Mouse (Mus musculus) c-Kit-positive CD71-negative TER-119-negative erythroid progenitor cells, embryonic 14.5 days (primary cell): ENCODE data around the gene B4galt3.
A peak's percentile ranks its signal among the peaks of the same experiment; 100 is the strongest.
"Not testable (repeated sequence)": the region's sequence is repeated elsewhere in the genome, so short reads cannot be mapped to it uniquely, and the experiment has no call there.

Experiments
- DNase-seq: peaks from one replicate; pipeline ENCODE4 v3.0.0-alpha.2; 2013; ENCODE audit warnings: low read depth

The B4galt3 gene

DNA sequence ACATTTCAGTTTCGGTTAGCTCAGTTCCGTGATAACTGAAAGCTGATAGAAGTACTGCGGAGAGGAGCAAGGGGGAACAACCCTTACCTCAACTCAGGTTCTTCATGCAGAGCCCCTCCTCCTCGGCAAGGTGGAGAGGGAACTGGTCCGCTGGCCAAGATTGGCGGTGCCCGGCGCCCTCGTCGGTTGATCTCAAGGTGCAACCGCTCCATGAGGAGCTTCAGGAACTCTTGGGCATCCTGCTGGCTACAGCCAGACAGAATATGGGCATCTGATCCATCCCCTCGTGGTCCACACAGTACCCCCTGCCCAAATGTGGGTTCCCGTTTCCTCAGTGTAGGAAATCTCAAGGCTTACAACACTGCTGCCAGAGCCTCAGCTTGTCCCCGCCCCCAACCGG lies 14.4 kb downstream of the B4galt3 start:
- no peak for DNase-seq

DNA sequence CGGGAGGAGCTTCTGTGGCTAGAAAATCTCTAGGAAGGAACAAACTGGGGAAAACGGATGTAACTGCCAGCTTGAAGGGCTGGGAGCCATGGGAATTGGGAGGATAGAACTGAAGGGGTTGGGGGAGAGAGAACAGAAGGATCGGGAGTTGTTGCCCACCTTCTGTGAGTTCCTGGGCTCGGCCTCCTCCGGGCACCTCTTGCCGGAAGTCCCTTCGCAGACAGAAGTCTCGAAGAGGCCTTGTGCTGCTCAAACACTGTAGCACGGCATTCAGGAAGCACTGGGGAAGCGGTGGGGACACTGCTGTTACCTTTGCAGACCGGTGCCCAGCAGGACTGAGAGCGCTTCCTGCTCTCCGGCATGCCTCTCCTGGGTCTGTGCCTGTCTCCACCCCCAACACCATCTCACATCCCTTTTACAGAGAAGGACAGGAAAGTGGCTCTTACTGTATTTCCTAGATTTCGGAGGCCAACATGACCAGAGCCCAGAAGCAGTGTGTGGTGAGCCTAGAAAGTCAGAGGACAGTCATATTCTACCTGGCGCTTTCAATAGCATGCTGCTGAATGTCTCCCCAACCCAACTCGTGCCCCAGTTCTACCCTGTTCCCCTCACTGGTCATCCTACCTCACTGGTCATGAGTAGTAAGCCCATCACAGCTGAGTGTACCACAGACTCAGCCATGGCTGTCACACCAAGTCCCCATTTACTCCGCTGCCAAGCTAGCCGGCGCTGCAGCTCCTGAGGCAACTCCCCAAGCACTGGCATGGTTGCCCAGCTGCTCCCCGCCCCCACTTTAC lies 15.2 kb downstream of the B4galt3 start:
- no peak for DNase-seq

- DNase-seq, result no peak
These were observed 16.4 kb downstream of the B4galt3 start for GRCm38 (mm10) chr1:171286517-171286916.

GRCm38 (mm10) chr1:171287136-171288081 lies 17.3 kb downstream of the B4galt3 start, which contains the start of gene Usp21:
Gene Usp21, minus strand, starts transcription at chr1:171287991.
- DNase-seq, result peak; percentile 84

- no peak for DNase-seq
These were observed 18.2 kb downstream of the B4galt3 start for GRCm38 (mm10) chr1:171288328-171288727.

- DNase-seq, result no peak
These were observed 23.2 kb downstream of the B4galt3 start for GRCm38 (mm10) chr1:171293351-171293750.

DNA sequence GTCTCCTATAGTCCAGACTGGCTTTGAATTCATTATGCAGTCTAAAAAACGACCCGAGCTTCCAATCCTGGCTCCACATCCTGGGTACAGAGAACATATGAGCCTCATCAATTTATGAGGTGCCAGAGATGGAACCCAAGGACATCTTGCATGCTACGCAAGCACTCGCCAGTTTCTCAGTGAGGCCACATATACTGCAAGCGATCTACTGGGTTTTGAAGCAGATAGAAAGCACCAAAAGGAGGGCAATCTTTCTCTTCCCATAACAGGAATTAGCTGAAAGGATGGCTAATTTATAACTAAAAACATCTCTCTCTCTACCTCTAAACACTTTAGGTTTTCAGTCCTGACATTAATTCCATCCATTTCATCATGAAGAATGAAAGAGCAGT lies 23.8 kb downstream of the B4galt3 start:
- no peak for DNase-seq

DNA sequence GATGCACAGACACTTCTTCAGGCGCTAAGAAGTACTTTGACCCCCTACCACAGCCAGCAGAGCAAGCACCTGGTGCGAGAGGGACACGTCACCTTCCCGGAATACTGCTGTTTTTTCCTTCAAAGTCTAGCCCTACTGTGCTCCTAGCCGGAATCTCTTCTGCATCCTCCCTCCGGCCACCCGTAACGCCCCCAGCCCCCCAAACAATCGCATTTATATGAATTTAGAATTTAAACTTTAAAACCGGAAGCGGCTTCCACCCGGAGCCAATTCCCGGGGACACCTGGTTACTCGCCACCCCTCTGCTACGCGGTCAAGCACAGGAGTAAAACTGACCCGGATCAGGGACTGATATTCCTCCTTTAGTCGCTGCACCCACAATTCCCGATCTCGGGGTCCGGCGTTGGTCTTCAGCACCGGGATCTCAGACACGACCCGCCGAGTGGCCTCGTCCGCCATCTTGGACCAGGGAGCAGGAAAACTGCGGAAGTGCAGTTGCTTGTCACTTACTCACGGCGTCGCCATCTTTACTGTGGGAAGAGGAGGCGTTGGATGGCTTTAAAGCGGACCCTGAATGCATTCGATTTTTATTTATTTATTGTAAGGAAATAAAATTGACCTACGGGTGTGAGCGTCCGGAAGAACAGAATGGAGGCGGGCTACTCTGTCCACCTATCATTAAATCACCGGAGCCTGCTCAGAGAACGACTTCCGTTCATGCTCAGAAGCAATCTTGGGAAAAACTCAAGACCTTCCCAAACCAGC lies 24.4 kb downstream of the B4galt3 start, which contains the start of gene Ufc1:
Ufc1 (minus strand) TSS at position 727 of the 765 bp plus-strand sequence.
- DNase-seq, result no peak

DNA sequence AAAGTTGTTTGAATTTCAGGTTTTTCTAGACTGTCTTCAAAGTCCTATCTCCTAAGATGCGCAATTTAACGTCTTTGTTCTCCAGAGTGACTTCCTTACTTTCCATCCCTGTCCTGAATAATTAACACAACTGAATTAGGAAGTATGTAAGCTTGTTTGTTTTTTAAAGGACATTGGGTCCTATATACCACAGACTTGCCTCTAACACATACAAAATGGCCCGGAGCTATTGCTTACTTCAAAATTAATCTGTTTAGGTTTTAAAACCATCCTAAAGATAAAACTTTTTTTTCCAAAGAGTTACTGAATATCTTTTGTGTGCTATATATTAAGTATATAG lies 24.9 kb downstream of the B4galt3 start:
- DNase-seq, result no peak

DNA sequence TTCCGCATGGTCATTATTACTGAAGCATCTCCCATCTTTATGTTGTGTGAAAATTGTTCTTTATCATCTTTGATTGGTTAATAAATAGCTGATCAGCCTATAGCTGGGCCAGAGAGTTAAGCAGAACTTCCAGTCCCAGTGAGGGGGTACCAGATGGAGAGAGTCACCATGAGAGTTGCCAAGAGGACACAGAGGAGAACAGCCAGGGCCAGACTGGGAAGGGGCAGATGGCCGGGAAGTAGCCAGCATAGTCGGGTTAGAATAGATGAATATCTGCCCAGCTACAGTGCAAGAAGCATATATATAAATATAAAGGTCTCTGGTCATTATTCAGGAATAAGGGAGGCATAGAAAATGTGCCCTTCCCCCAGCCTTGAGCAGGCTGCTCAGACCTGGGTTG lies 28.1 kb downstream of the B4galt3 start:
- DNase-seq, result no peak

DNA sequence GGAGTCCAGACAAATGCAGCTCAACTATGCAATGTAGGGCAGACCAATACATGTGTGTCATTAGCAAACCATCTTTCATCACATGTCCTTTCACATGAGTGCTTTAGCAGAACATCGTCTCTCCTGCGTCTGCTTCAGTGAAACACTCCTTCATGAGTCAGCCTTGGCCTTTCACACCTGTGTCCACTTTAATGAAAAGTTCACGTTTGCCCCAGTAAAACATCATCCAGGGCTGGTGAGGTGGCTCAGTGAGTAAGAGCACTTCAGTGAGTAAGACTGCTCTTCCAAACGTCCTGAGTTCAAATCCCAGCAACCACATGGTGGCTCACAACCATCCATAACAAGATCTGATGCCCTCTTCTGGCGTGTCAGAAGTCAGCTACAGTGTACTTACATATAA lies 36.0 kb downstream of the B4galt3 start:
- not testable (repeated sequence) for DNase-seq

- DNase-seq, result no peak
These were observed 39.2 kb downstream of the B4galt3 start for GRCm38 (mm10) chr1:171309321-171309720.

- no peak for DNase-seq
These were observed 49.6 kb downstream of the B4galt3 start for GRCm38 (mm10) chr1:171319748-171320147.

DNA sequence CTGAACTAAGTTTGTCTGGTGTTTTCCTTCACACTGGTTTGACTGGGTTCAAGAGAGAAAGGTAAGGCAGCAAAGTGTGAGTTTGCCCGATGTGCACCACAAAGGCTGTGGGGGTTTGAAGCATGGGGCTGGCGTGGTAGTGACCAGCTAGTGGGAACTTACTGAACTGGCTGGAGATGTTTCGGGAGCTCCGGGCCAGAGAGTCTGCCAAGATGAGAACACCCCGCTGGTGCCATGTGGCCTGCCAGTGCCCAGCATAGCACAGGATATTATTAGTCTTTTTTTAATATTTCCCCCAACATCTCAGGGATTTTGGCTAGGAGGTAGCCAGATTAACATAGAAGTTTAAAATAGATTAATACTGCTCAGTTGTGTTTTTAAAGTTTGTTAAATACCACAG lies 50.0 kb downstream of the B4galt3 start:
- no peak for DNase-seq

DNA sequence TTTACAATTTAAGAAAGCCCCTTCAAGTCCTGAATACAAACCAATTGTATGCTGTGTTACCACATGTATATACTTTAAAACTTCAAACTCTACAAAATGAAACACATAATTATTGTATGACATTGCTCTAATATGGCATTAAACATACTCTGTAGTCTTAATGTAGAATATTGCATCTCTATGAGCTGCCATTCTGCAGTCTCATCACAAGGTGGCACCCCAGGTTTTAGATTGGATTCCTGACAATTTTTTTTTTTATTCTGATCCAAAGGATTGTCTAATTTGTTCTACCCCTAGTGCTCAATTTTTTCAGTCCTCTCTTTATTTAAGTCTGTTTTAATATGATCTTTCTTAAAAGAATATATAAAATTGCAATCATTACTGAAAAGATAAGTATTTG lies 51.3 kb downstream of the B4galt3 start:
- no peak for DNase-seq

DNA sequence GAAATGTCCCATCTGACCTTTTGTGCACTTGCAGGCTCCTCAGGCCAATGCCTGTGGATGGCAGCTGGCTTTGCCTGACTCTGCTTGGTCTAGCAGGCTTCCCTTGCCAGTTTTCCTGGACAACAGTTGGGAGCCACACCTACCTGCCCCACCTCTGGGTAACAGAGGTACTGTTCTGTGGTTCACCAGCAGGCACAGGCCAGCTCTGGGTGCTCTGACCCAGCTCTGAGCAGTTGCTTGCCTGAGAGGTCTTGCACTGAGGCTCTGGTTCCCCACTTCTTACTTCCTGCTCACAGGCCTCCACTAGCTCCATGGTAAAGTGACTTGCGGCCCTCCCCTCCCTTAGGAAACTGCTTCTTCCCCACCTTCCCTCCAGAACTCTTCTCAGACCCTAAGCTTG lies 51.9 kb downstream of the B4galt3 start:
- no peak for DNase-seq

GRCm38 (mm10) chr1:171325571-171325970 lies 55.4 kb downstream of the B4galt3 start:
- no peak for DNase-seq
